Mouse (Mus musculus) limb, embryonic 13.5 days (tissue): ENCODE data around the gene Yipf3. TPM values are rescaled to one million over a fixed set of nuclear protein-coding genes. Genes with fewer than 3 reads are reported as not detected.

Experiments
- ATAC-seq: fragments of 200-750 bp; cut with Nextera tagmentation; 2 replicates; pipeline ENCODE4 v1.8.0; 2017; ENCODE audit warnings: low read depth, moderate number of reproducible peaks, moderate TSS enrichment; ENCODE audit not compliant: low FRiP score
- H3K27ac ChIP-seq: fragments of 300-500 bp; sonication (generic); 2 replicates; pipeline ENCODE4 v1.5.1; 2015; ENCODE audit warnings: inconsistent platforms, mild to moderate bottlenecking, moderate library complexity
- H3K27me3 ChIP-seq: fragments of 300-500 bp; sonication (generic); 2 replicates; pipeline ENCODE4 v1.6.1; 2015; ENCODE audit warnings: mild to moderate bottlenecking, inconsistent platforms
- H3K36me3 ChIP-seq: fragments of 300-500 bp; sonication (generic); 2 replicates; pipeline ENCODE4 v1.6.1; 2015; ENCODE audit warnings: inconsistent platforms, mild to moderate bottlenecking, moderate library complexity
- H3K4me1 ChIP-seq: fragments of 300-500 bp; sonication (generic); 2 replicates; pipeline ENCODE4 v1.6.1; 2015; ENCODE audit warnings: inconsistent platforms
- H3K4me2 ChIP-seq: fragments of 300-500 bp; sonication (generic); replicated peaks from 2 replicates; pipeline ENCODE4 v1.6.1; 2015; ENCODE audit warnings: inconsistent platforms, mild to moderate bottlenecking, moderate library complexity
- H3K4me3 ChIP-seq: fragments of 300-500 bp; sonication (generic); 2 replicates; pipeline ENCODE4 v1.5.1; 2015; ENCODE audit warnings: moderate library complexity, mild to moderate bottlenecking, inconsistent platforms
- H3K9ac ChIP-seq: fragments of 300-500 bp; sonication (generic); 2 replicates; pipeline ENCODE4 v1.6.1; 2015; ENCODE audit warnings: mild to moderate bottlenecking, inconsistent platforms
- H3K9me3 ChIP-seq: fragments of 300-500 bp; sonication (generic); 2 replicates; pipeline ENCODE4 v1.6.1; 2016; ENCODE audit warnings: inconsistent platforms
- WGBS: fragments of 180-500 bp; shearing (Covaris S2); methylation state at CpG from one replicate; pipeline ENCODE4 v1.1.7; 2015; 5-methylcytosine and 5-hydroxymethylcytosine counted together
- polyA plus RNA-seq: library from polyadenylated mRNA; unstranded; fragments of >200 nt; fragmentation: Nextera tagmentation; extraction: Ambion mirVana; gene quantifications from 2 replicates; pipeline ENCODE4 v1.2.1, GENCODE M21; 2015

Gene Yipf3
- polyA plus RNA-seq, 1 experiment from 2014 or later = 110 TPM

- H3K4me2 ChIP-seq = no peak overlapping the region
- H3K27me3 ChIP-seq = peaks cover 23% of the 10 kb centered on the region
- no peaks in the 10 kb centered on the region for H3K9me3 ChIP-seq
- H3K4me3 ChIP-seq = no peak overlapping the region
- H3K9ac ChIP-seq = 0 out of 2 replicates have a peak overlapping the region, but pooled peaks have one; percentile 19
- H3K4me1 ChIP-seq = peaks cover 2% of the 10 kb centered on the region; the same call in 1 of the 2 replicates
- 93% methylated on average over 17 of the region's 17 CpGs for WGBS
- H3K36me3 ChIP-seq = peaks cover 84% of the 10 kb centered on the region
- no peak overlapping the region for H3K27ac ChIP-seq
- ATAC-seq = no peak
Observed at GRCm38 (mm10) chr17:46259675-46260074, 11.8 kb downstream of the Yipf3 start.

DNA sequence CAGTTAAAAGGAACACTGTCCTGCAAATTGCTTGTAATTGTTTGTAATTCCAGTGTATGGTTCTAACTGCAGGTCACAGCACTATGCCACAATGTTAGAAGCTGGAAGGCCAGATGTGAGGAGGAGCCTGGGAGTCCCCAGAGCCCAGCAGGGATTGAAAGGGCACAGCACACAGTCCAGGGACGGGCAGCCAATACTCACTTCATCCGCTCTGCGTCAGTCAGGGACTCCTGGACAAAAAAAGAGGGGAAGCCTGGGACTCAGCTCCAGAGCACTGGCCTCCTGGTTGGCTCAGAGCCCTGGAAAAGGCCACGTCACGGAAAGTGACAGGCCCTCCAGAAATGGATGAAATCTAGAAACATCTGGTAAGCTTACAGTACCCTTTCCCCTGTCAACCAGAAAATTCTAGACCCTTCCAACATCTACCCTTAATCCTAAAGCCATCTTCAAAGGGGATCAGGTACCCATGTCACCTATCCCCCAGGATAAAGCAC is 14.4 kb downstream of the Yipf3 start:
- Histone ChIP-seq H3K9ac (no peak overlapping the region; the same call in 1 of the 2 replicates), H3K9me3 (no peaks in the 10 kb centered on the region), H3K4me1 (peaks cover 4% of the 10 kb centered on the region; the same call in 1 of the 2 replicates), H3K36me3 (peaks cover 99% of the 10 kb centered on the region), H3K4me3 (no peak overlapping the region), H3K27me3 (no peaks in the 10 kb centered on the region), H3K27ac (no peak overlapping the region), H3K4me2 (no peak overlapping the region)
- WGBS = 92% methylated on average over 5 of the region's 5 CpGs
- no peak for ATAC-seq

DNA sequence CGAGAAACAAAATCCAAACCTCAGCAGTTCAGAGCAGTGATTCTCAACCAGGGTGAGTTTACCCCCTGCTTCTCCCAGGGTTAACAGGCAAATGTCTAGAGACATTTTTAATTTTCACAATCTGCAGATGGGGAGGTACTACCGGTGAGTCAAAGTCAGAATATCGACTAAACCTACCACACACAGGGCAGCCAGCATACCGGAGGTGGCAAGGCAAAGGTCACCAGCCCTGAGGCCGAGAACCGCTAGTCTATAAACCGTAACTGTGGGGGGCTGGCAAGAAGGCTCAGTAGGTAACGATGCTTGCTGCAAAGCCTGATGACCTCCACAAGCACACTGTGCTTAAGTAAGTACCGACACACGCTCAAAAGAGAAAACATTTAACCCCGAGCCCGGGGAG is 17.6 kb downstream of the Yipf3 start:
- Histone ChIP-seq H3K4me1 (peaks cover 4% of the 10 kb centered on the region; the same call in 1 of the 2 replicates), H3K4me3 (no peak overlapping the region), H3K27me3 (no peaks in the 10 kb centered on the region), H3K9me3 (no peaks in the 10 kb centered on the region), H3K27ac (no peak overlapping the region), H3K9ac (0 out of 2 replicates have a peak overlapping the region, but pooled peaks have one; percentile 25), H3K36me3 (peaks cover 95% of the 10 kb centered on the region), H3K4me2 (no peak overlapping the region)
- 66% methylated on average over 12 of the region's 12 CpGs for WGBS
- ATAC-seq = no peak

DNA sequence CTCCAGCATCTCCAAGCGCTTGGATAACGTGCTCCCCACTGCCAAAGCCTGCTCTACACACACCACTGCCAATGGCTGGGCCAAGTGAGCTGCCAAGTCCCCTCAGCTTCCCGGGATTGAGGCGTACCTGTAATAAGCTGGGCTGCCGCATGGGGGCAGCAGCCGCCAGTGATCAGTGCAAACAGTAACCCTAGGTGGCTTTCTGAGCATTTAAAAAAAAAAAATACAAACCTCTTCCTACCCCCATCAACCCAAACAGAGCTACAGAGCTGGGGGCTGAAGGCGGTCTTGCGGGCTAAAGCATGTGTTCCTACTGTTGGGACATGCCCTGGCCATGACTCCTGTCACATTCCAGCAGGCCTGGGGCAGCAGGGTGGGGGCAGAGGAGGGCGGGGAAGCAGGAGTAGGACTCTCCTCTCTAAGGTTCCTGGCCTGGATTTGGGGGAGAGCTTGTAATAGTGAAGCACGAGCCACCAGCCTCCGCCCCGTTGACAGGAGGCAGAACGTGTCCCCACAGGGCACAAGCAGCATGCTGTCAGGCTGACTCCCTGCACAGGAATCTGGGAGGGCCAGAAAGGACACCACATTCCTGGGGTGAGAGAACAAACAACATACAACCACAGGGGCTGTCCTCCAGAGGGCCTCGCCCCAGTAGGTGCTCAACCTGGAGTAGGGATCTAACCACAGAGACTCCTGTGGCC is 18.2 kb downstream of the Yipf3 start:
- no peaks in the 10 kb centered on the region for H3K9me3 ChIP-seq
- no peak overlapping the region for H3K9ac ChIP-seq
- H3K4me3 ChIP-seq = no peak overlapping the region
- ATAC-seq = peak; percentile 52
- peaks cover 4% of the 10 kb centered on the region; the same call in 1 of the 2 replicates for H3K4me1 ChIP-seq
- WGBS = 26% methylated on average over 14 of the region's 14 CpGs
- no peak overlapping the region for H3K4me2 ChIP-seq
- H3K27ac ChIP-seq = peak overlapping the region; percentile 58; the same call in 1 of the 2 replicates
- peaks cover 95% of the 10 kb centered on the region for H3K36me3 ChIP-seq
- H3K27me3 ChIP-seq = no peaks in the 10 kb centered on the region

DNA sequence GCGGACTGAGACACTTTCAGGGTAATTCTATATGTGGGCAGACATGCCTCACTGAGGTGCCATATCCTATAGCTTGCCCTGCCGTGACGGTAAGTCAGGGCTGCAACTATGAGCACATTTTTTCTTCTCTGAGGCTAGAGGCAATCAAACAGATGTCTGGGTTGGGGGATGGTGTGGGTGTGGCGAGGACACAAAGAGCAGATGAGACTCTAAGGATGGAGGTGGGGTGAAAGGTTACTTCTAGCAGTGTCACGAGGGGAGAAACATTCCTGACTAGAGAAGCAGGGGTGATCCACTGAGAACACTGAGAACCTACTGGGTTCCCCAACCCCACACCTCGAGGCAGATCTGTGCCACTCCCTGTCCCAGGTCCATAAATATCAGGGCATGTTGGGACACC is 19.1 kb downstream of the Yipf3 start:
- peaks cover 95% of the 10 kb centered on the region for H3K36me3 ChIP-seq
- ATAC-seq = no peak
- H3K27ac ChIP-seq = peak overlapping the region; percentile 58; the same call in 1 of the 2 replicates
- WGBS = 59% methylated on average over 6 of the region's 6 CpGs
- H3K9ac ChIP-seq = no peak overlapping the region
- H3K4me3 ChIP-seq = no peak overlapping the region
- H3K9me3 ChIP-seq = no peaks in the 10 kb centered on the region
- H3K4me2 ChIP-seq = no peak overlapping the region
- peaks cover 4% of the 10 kb centered on the region; the same call in 1 of the 2 replicates for H3K4me1 ChIP-seq
- no peaks in the 10 kb centered on the region for H3K27me3 ChIP-seq

DNA sequence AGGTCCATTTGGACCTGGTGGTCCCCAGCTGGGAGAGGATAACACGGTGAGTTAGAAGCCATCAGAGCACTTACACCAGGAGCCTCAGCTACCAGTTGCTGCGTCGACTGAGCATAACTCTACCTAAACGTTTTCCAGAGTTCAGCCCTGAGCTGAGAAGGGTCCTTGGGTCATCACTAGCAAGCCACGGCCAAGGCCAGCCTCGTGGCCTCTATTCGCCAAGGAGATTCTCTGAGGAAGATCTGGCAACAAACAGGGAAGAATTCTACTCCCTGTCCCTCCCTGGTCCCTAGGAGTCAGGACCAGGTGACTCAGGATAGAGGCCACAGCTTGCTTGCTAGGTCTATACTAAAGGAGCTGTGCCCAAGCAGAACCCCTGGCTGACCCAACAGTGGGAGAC is 19.6 kb downstream of the Yipf3 start:
- Histone ChIP-seq H3K36me3 (peaks cover 93% of the 10 kb centered on the region), H3K9ac (no peak overlapping the region), H3K9me3 (no peaks in the 10 kb centered on the region), H3K27me3 (no peaks in the 10 kb centered on the region), H3K4me3 (no peak overlapping the region), H3K4me1 (peaks cover 8% of the 10 kb centered on the region), H3K4me2 (no peak overlapping the region), H3K27ac (peak overlapping the region; percentile 22; the same call in 1 of the 2 replicates)
- no peak for ATAC-seq
- 79% methylated on average over 7 of the region's 7 CpGs for WGBS

DNA sequence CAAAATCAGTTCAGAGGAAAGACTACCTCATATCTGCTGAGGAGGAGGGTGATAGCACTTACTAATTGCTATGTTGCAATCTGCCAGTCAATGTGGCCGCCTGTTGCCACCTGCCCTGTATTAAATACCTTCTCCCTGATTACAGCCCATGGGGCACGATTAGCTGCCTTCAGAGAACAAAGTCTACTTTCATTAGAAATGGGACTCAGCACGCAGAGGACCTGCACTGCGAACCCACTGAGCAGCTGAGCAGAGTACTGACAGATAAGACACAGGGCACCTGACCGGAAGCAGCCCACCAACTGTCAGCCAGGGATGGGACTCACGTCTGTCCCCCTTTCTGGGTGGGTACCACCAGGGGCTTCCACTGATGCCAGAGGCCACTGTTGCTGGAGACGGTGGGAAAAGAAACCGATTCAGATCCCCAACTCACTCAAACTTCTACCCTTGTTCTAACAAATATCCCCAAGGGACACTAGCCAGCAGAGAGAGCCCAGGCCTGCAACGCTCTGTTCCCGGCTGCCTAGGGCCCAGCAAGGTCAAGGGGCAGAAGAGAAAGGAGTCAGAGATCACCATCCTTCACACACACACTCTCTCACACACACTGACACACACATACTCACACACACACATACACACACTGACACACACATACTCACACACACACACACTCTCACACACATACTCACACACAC is 20.3 kb downstream of the Yipf3 start:
- Histone ChIP-seq H3K9me3 (no peaks in the 10 kb centered on the region), H3K9ac (no peak overlapping the region), H3K27me3 (no peaks in the 10 kb centered on the region), H3K36me3 (peaks cover 92% of the 10 kb centered on the region), H3K4me3 (no peak overlapping the region), H3K4me1 (peaks cover 14% of the 10 kb centered on the region), H3K27ac (no peak overlapping the region), H3K4me2 (no peak overlapping the region)
- 73% methylated on average over 10 of the region's 10 CpGs for WGBS
- ATAC-seq = no peak

GRCm38 (mm10) chr17:46269771-46270534 is 22.1 kb downstream of the Yipf3 start:
- no peak for ATAC-seq
- 84% methylated on average over 19 of the region's 19 CpGs for whole genome bisulfite sequencing
- Histone ChIP-seq H3K9ac (peak overlapping the region; percentile 4; the same call in 1 of the 2 replicates), H3K4me2 (no peak overlapping the region), H3K4me3 (no peak overlapping the region), H3K4me1 (peaks cover 29% of the 10 kb centered on the region), H3K9me3 (no peaks in the 10 kb centered on the region), H3K36me3 (peaks cover 88% of the 10 kb centered on the region), H3K27ac (peak overlapping the region; percentile 17; the same call in 1 of the 2 replicates), H3K27me3 (no peaks in the 10 kb centered on the region)

GRCm38 (mm10) chr17:46272058-46272457 is 24.2 kb downstream of the Yipf3 start:
- no peak overlapping the region for H3K4me2 ChIP-seq
- H3K9me3 ChIP-seq = no peaks in the 10 kb centered on the region
- peaks cover 28% of the 10 kb centered on the region for H3K4me1 ChIP-seq
- H3K27me3 ChIP-seq = no peaks in the 10 kb centered on the region
- WGBS = 92% methylated on average over 2 of the region's 2 CpGs
- H3K36me3 ChIP-seq = peaks cover 83% of the 10 kb centered on the region
- no peak overlapping the region for H3K4me3 ChIP-seq
- H3K9ac ChIP-seq = peak overlapping the region; percentile 31; the same call in 1 of the 2 replicates
- H3K27ac ChIP-seq = no peak overlapping the region
- ATAC-seq = no peak

- Histone ChIP-seq H3K4me3 (no peak overlapping the region), H3K4me1 (peaks cover 34% of the 10 kb centered on the region), H3K36me3 (peaks cover 78% of the 10 kb centered on the region), H3K4me2 (no peak overlapping the region), H3K9me3 (no peaks in the 10 kb centered on the region), H3K27me3 (no peaks in the 10 kb centered on the region), H3K27ac (no peak overlapping the region), H3K9ac (no peak overlapping the region)
- WGBS = 88% methylated on average over 5 of the region's 5 CpGs
- no peak for ATAC-seq
Observed at GRCm38 (mm10) chr17:46272675-46273074, 24.8 kb downstream of the Yipf3 start.

GRCm38 (mm10) chr17:46273803-46274236 is 25.9 kb downstream of the Yipf3 start:
- Histone ChIP-seq H3K4me3 (no peak overlapping the region), H3K4me1 (peaks cover 45% of the 10 kb centered on the region), H3K4me2 (no peak overlapping the region), H3K36me3 (peaks cover 79% of the 10 kb centered on the region), H3K27ac (peak overlapping the region; percentile 44), H3K27me3 (no peaks in the 10 kb centered on the region), H3K9ac (no peak overlapping the region), H3K9me3 (no peaks in the 10 kb centered on the region)
- 0 out of 2 replicates have a peak, but pooled peaks have one; percentile 7 for ATAC-seq
- WGBS = 39% methylated on average over 1 of the region's 1 CpGs
